Mouse (Mus musculus) embryo, embryonic 10.5 days (tissue): Measurements from ENCODE around the gene Pgm5.

Experiments
- DNase-seq: peaks from one replicate; pipeline ENCODE4 v3.0.0-alpha.2; 2015; ENCODE audit warnings: low spot score

Gene Pgm5

GRCm38 (mm10) chr19:24871037-24871635 lies 9.5 kb upstream of the Pgm5 start:
- DNase-seq, result peak; percentile 92

GRCm38 (mm10) chr19:24865436-24865835 lies 3.8 kb upstream of the Pgm5 start:
- no peak for DNase-seq

- DNase-seq, result no peak
Observed at GRCm38 (mm10) chr19:24861276-24861611, 411 bp downstream of the Pgm5 start.

- no peak for DNase-seq
Observed at GRCm38 (mm10) chr19:24851456-24852315, 10.0 kb downstream of the Pgm5 start.

GRCm38 (mm10) chr19:24848844-24849243 lies 12.8 kb downstream of the Pgm5 start:
- no peak for DNase-seq

- peak; percentile 53 for DNase-seq
Observed at GRCm38 (mm10) chr19:24848345-24848744, 13.3 kb downstream of the Pgm5 start.

- DNase-seq, result peak; percentile 73
Observed at GRCm38 (mm10) chr19:24845007-24845546, 16.6 kb downstream of the Pgm5 start.

GRCm38 (mm10) chr19:24842080-24842479 lies 19.6 kb downstream of the Pgm5 start:
- no peak for DNase-seq

- DNase-seq, result no peak
Observed at GRCm38 (mm10) chr19:24824517-24824916, 37.1 kb downstream of the Pgm5 start.

- DNase-seq, result peak; percentile 24
Observed at GRCm38 (mm10) chr19:24815661-24816221, 45.9 kb downstream of the Pgm5 start.

GRCm38 (mm10) chr19:24812861-24813293 lies 48.8 kb downstream of the Pgm5 start:
- DNase-seq, result peak; percentile 74

GRCm38 (mm10) chr19:24812106-24812810 lies 49.4 kb downstream of the Pgm5 start:
- peak; percentile 48 for DNase-seq

GRCm38 (mm10) chr19:24811451-24811850 lies 50.2 kb downstream of the Pgm5 start:
- peak; percentile 54 for DNase-seq

GRCm38 (mm10) chr19:24806013-24806412 lies 55.6 kb downstream of the Pgm5 start:
- no peak for DNase-seq

- peak; percentile 32 for DNase-seq
Observed at GRCm38 (mm10) chr19:24797606-24798005, 64.0 kb downstream of the Pgm5 start.

GRCm38 (mm10) chr19:24794350-24794749 lies 67.3 kb downstream of the Pgm5 start:
- no peak for DNase-seq

GRCm38 (mm10) chr19:24793545-24794139 lies 68.0 kb downstream of the Pgm5 start:
- no peak for DNase-seq

- no peak for DNase-seq
Observed at GRCm38 (mm10) chr19:24792876-24793275, 68.8 kb downstream of the Pgm5 start.

GRCm38 (mm10) chr19:24785898-24786297 lies 75.8 kb downstream of the Pgm5 start:
- no peak for DNase-seq

GRCm38 (mm10) chr19:24785056-24785675 lies 76.5 kb downstream of the Pgm5 start:
- DNase-seq, result peak; percentile 49

- DNase-seq, result peak; percentile 67
Observed at GRCm38 (mm10) chr19:24783736-24784135, 77.9 kb downstream of the Pgm5 start.
